Mouse (Mus musculus): Measurements from ENCODE around the gene Trim23. TPM values are rescaled to one million over a fixed set of nuclear protein-coding genes. Genes with fewer than 3 reads are reported as not detected.

The Trim23 gene
- polyA plus RNA-seq (2015; fragmentation: Nextera tagmentation; extraction: Ambion mirVana): 19.7 and 21.2 TPM in 2 replicates

GRCm38 (mm10) chr13:104178650-104179121, at the start of gene Trim23:
Gene Trim23 (plus strand): TSS chr13:104178797.
- Histone ChIP-seq H3K9ac (replicated peaks; ENCODE audit: low read length) (peak within 1 kb of the TSS; percentile 94), H3K4me1 (ENCODE audit: insufficient read depth, low read length) (peaks cover 11% of the 10 kb centered on the region), H3K4me3 (ENCODE audit: low read length) (peak within 1 kb of the TSS; percentile 97), H3K27me3 (ENCODE audit: insufficient read depth, low read length) (no peaks in the 10 kb centered on the region), H3K4me2 (replicated peaks; ENCODE audit: low read depth, low read length) (peak within 1 kb of the TSS; percentile 71), H3K27ac (ENCODE audit: low read length) (peak within 1 kb of the TSS; percentile 84), H3K36me3 (ENCODE audit: insufficient read depth, low read length) (0 out of 2 replicates have a peak, but pooled peaks cover 4% of the 10 kb centered on the region), H3K9me3 (ENCODE audit: low read length) (no peaks in the 10 kb centered on the region)
- WGBS: under 1% methylated on average over 38 of the region's 38 CpGs
- peak; percentile 99 for ATAC-seq (ENCODE audit: low FRiP score, low TSS enrichment)

DNA sequence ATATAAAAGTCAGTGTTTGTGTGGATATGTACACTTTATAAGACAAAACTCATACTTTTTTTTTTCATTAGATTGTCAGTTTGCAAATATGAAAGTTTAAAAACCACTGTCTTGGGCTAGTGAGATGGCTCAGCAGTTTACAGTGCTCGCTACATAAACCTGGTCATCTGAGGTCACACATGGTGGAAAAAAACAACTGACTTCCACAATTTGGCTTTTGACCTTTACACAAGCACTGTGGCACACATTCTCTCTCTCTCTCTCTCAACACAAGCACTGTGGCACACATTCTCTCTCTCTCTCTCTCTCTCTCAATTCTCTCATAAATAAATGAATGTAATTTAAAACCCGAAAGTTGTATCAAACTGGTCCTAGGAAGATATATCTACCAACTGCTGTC, 46.0 kb upstream of the Trim23 start:
- H3K9ac ChIP-seq (replicated peaks; ENCODE audit: low read length): no peak overlapping the region
- H3K27me3 ChIP-seq (ENCODE audit: insufficient read depth, low read length): no peaks in the 10 kb centered on the region
- H3K4me1 ChIP-seq (ENCODE audit: insufficient read depth, low read length): no peaks in the 10 kb centered on the region
- H3K4me3 ChIP-seq (ENCODE audit: low read length): no peak overlapping the region
- no peak for ATAC-seq (ENCODE audit: low FRiP score, low TSS enrichment)
- H3K4me2 ChIP-seq (replicated peaks; ENCODE audit: low read depth, low read length): no peak overlapping the region
- H3K27ac ChIP-seq (ENCODE audit: low read length): no peak overlapping the region
- no peaks in the 10 kb centered on the region for H3K9me3 ChIP-seq (ENCODE audit: low read length)
- H3K36me3 ChIP-seq (ENCODE audit: insufficient read depth, low read length): peaks cover 6% of the 10 kb centered on the region; the same call in 1 of the 2 replicates
- WGBS: 81% methylated on average over 2 of the region's 2 CpGs

DNA sequence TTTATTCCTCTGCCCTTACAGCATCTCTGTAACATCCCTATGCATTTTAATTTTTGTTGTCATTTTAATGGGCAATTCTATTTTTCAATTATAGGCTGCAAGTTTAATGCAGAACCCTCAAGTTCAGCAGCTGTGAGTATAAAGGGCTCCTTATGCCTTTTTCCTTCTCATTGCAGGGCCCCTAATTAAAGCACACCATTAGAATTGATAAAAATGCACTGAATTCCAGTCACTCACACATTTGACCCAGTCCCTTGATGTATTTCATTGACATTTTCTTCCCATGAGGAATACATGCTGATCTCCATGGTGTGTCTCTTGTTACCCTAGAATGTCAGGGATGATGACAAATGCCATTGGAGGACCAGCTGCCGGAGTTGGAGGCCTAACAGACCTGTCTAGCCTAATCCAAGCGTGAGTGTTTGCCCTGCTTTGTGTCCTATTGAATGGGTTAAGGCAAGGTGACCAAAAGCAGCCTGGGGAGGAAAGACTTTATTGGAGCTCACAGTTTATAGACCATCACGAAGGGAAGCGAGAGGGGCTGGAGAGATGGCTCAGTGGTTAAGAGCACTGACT, 44.0 kb upstream of the Trim23 start:
- WGBS: 82% methylated on average over 4 of the region's 4 CpGs
- ATAC-seq (ENCODE audit: low FRiP score, low TSS enrichment): no peak

GRCm38 (mm10) chr13:104139369-104140209, 39.0 kb upstream of the Trim23 start:
- H3K27me3 ChIP-seq (ENCODE audit: insufficient read depth, low read length): no peaks in the 10 kb centered on the region
- no peaks in the 10 kb centered on the region for H3K9me3 ChIP-seq (ENCODE audit: low read length)
- H3K4me3 ChIP-seq (ENCODE audit: low read length): no peak overlapping the region
- no peak overlapping the region for H3K27ac ChIP-seq (ENCODE audit: low read length)
- H3K9ac ChIP-seq (replicated peaks; ENCODE audit: low read length): no peak overlapping the region
- ATAC-seq (ENCODE audit: low FRiP score, low TSS enrichment): no peak
- H3K36me3 ChIP-seq (ENCODE audit: insufficient read depth, low read length): peaks cover 17% of the 10 kb centered on the region
- no peak overlapping the region; the same call in 1 of the 2 replicates for H3K4me2 ChIP-seq (replicated peaks; ENCODE audit: low read depth, low read length)
- no peaks in the 10 kb centered on the region for H3K4me1 ChIP-seq (ENCODE audit: insufficient read depth, low read length)
- 46% methylated on average over 13 of the region's 13 CpGs for WGBS

More for the DNA sequence above, 44.0 kb upstream of the Trim23 start:
- Histone ChIP-seq H3K4me1 (ENCODE audit: insufficient read depth, low read length) (no peaks in the 10 kb centered on the region), H3K27ac (ENCODE audit: low read length) (no peak overlapping the region), H3K4me2 (replicated peaks; ENCODE audit: low read depth, low read length) (no peak overlapping the region), H3K9me3 (ENCODE audit: low read length) (no peaks in the 10 kb centered on the region), H3K4me3 (ENCODE audit: low read length) (no peak overlapping the region), H3K36me3 (ENCODE audit: insufficient read depth, low read length) (peaks cover 9% of the 10 kb centered on the region), H3K27me3 (ENCODE audit: insufficient read depth, low read length) (no peaks in the 10 kb centered on the region), H3K9ac (replicated peaks; ENCODE audit: low read length) (no peak overlapping the region)

DNA sequence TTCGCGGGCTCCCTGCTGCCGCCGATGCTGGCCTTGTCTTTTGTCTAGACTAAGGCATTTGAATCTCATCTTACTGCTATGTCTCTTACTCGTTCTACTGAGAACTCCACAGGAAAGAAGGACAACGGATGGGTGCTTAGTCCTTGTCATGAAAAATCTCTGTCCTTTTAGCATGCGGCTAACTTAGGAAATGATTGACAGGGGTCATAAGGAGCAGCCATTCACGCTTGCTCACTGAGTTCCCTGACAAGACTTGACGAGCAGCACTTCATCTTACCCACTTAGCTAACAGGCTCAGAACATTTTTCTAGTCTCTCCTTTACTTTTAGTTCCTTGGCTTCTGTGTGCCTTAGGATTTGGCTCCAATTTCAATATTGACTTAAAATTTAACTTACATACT, 33.7 kb upstream of the Trim23 start:
- no peak overlapping the region for H3K27ac ChIP-seq (ENCODE audit: low read length)
- no peak overlapping the region for H3K4me3 ChIP-seq (ENCODE audit: low read length)
- WGBS: 74% methylated on average over 9 of the region's 9 CpGs
- ATAC-seq (ENCODE audit: low FRiP score, low TSS enrichment): no peak
- no peaks in the 10 kb centered on the region for H3K9me3 ChIP-seq (ENCODE audit: low read length)
- H3K4me1 ChIP-seq (ENCODE audit: insufficient read depth, low read length): no peaks in the 10 kb centered on the region
- H3K27me3 ChIP-seq (ENCODE audit: insufficient read depth, low read length): no peaks in the 10 kb centered on the region
- no peak overlapping the region for H3K9ac ChIP-seq (replicated peaks; ENCODE audit: low read length)
- H3K4me2 ChIP-seq (replicated peaks; ENCODE audit: low read depth, low read length): no peak overlapping the region
- H3K36me3 ChIP-seq (ENCODE audit: insufficient read depth, low read length): peaks cover 52% of the 10 kb centered on the region

- H3K9ac ChIP-seq (replicated peaks; ENCODE audit: low read length): no peak overlapping the region
These were observed 33.0 kb upstream of the Trim23 start for GRCm38 (mm10) chr13:104145646-104146045.

DNA sequence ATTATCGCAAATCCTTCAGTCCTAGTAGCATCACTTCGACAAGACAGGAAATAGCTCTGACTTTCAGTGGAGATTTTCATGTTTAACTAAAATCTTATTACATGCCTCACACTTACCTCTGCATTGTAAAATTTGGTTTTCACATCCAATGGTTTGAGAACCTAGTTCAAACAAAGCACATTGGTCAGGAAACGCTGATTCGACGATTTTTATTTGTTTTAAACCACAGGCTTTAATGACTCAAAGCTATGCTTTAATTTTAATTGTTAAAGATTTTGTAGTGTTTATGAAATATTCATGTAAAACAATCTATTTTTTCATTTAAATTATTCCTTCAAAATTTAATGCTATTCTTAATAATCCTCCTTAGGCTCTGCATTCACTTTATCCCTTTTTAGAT, 24.4 kb upstream of the Trim23 start:
- no peaks in the 10 kb centered on the region for H3K27me3 ChIP-seq (ENCODE audit: insufficient read depth, low read length)
- WGBS: 91% methylated on average over 5 of the region's 5 CpGs
- H3K9me3 ChIP-seq (ENCODE audit: low read length): no peaks in the 10 kb centered on the region

More at GRCm38 (mm10) chr13:104145646-104146045, 33.0 kb upstream of the Trim23 start:
- Histone ChIP-seq H3K27ac (ENCODE audit: low read length) (no peak overlapping the region), H3K27me3 (ENCODE audit: insufficient read depth, low read length) (no peaks in the 10 kb centered on the region), H3K36me3 (ENCODE audit: insufficient read depth, low read length) (peaks cover 47% of the 10 kb centered on the region), H3K4me3 (ENCODE audit: low read length) (no peak overlapping the region), H3K4me1 (ENCODE audit: insufficient read depth, low read length) (no peaks in the 10 kb centered on the region), H3K4me2 (replicated peaks; ENCODE audit: low read depth, low read length) (no peak overlapping the region), H3K9me3 (ENCODE audit: low read length) (no peaks in the 10 kb centered on the region)
- no peak for ATAC-seq (ENCODE audit: low FRiP score, low TSS enrichment)
- 100% methylated on average over 3 of the region's 3 CpGs for WGBS

DNA sequence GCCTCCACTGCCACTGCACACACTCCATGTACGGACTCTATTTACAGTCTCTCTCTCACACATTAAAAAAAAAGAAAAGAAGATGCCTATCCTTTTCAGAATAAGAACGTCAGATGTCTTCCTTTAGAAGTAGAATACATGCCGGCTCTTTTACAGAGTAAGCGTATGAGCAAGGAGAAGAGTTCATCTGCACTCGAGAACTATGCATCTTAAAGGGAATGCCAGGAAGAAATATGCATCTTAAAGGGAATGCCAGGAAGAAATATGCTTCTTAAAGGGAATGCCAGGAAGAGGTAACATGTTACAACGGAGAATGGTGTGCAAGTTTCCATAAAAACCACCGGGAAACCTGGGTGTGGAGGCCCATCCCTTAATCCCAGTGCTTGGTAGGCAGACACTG, 23.5 kb upstream of the Trim23 start:
- ATAC-seq (ENCODE audit: low FRiP score, low TSS enrichment): no peak
- 79% methylated on average over 7 of the region's 7 CpGs for WGBS

More for the DNA sequence above, 24.4 kb upstream of the Trim23 start:
- H3K4me1 ChIP-seq (ENCODE audit: insufficient read depth, low read length): no peaks in the 10 kb centered on the region
- H3K4me3 ChIP-seq (ENCODE audit: low read length): no peak overlapping the region
- no peak overlapping the region for H3K9ac ChIP-seq (replicated peaks; ENCODE audit: low read length)
- no peak overlapping the region for H3K27ac ChIP-seq (ENCODE audit: low read length)
- ATAC-seq (ENCODE audit: low FRiP score, low TSS enrichment): no peak
- H3K4me2 ChIP-seq (replicated peaks; ENCODE audit: low read depth, low read length): no peak overlapping the region
- H3K36me3 ChIP-seq (ENCODE audit: insufficient read depth, low read length): peaks cover 22% of the 10 kb centered on the region

DNA sequence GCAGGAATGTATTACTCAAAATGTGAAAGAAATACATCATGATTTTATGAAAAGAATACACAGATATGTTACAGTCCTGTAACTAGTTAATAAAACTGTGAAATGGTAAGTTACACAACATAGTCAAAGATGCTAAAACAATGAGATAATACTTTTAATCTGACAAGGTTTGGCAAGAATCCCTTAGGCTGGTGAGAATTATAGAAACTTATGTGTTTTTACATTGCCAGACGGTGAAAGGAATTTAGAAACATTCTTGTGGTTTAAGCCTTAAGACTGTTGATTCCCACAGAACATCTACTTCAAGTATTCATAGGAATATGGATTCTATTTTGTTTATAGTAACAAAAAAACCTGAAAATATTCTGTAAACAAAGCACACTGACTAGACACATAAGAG, 22.9 kb upstream of the Trim23 start:
- 82% methylated on average over 1 of the region's 1 CpGs for WGBS
- H3K4me3 ChIP-seq (ENCODE audit: low read length): no peak overlapping the region
- H3K4me2 ChIP-seq (replicated peaks; ENCODE audit: low read depth, low read length): no peak overlapping the region
- H3K4me1 ChIP-seq (ENCODE audit: insufficient read depth, low read length): no peaks in the 10 kb centered on the region
- no peak for ATAC-seq (ENCODE audit: low FRiP score, low TSS enrichment)
- peaks cover 25% of the 10 kb centered on the region for H3K36me3 ChIP-seq (ENCODE audit: insufficient read depth, low read length)
- no peak overlapping the region for H3K9ac ChIP-seq (replicated peaks; ENCODE audit: low read length)
- H3K27me3 ChIP-seq (ENCODE audit: insufficient read depth, low read length): no peaks in the 10 kb centered on the region
- no peak overlapping the region for H3K27ac ChIP-seq (ENCODE audit: low read length)
- no peaks in the 10 kb centered on the region for H3K9me3 ChIP-seq (ENCODE audit: low read length)

More for the DNA sequence above, 23.5 kb upstream of the Trim23 start:
- H3K4me3 ChIP-seq (ENCODE audit: low read length): no peak overlapping the region
- H3K4me2 ChIP-seq (replicated peaks; ENCODE audit: low read depth, low read length): no peak overlapping the region
- H3K36me3 ChIP-seq (ENCODE audit: insufficient read depth, low read length): peaks cover 20% of the 10 kb centered on the region
- H3K27ac ChIP-seq (ENCODE audit: low read length): no peak overlapping the region
- H3K4me1 ChIP-seq (ENCODE audit: insufficient read depth, low read length): no peaks in the 10 kb centered on the region
- H3K9ac ChIP-seq (replicated peaks; ENCODE audit: low read length): no peak overlapping the region
- H3K27me3 ChIP-seq (ENCODE audit: insufficient read depth, low read length): no peaks in the 10 kb centered on the region
- no peaks in the 10 kb centered on the region for H3K9me3 ChIP-seq (ENCODE audit: low read length)

DNA sequence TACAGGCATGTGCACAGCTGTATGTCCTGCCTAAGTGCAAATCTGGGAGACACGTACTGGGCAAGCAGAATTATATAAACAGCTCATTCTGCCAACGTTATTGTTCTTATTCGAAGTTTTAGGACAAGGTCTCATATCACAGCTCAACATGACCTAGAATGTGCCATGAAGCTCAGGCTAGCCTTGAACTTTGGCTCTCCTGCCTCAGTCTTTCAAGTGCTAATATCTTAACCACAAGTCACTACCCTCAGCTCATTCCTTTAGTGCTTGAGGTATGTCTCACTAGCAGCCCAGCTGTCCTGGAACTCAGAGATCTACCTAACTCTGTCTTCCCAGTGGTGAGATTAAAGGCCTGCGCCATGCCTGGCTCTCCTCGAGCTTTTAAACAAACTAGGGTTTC, 6.9 kb upstream of the Trim23 start:
- ATAC-seq (ENCODE audit: low FRiP score, low TSS enrichment): no peak
- H3K27me3 ChIP-seq (ENCODE audit: insufficient read depth, low read length): no peaks in the 10 kb centered on the region
- no peak overlapping the region for H3K4me3 ChIP-seq (ENCODE audit: low read length)
- H3K4me2 ChIP-seq (replicated peaks; ENCODE audit: low read depth, low read length): no peak overlapping the region
- no peaks in the 10 kb centered on the region for H3K9me3 ChIP-seq (ENCODE audit: low read length)
- no peak overlapping the region for H3K9ac ChIP-seq (replicated peaks; ENCODE audit: low read length)
- peaks cover 9% of the 10 kb centered on the region for H3K36me3 ChIP-seq (ENCODE audit: insufficient read depth, low read length)
- H3K27ac ChIP-seq (ENCODE audit: low read length): no peak overlapping the region
- peaks cover 3% of the 10 kb centered on the region; the same call in 1 of the 2 replicates for H3K4me1 ChIP-seq (ENCODE audit: insufficient read depth, low read length)
- WGBS: 92% methylated on average over 5 of the region's 5 CpGs
